Mouse (Mus musculus) hindbrain, embryonic 14.5 days (tissue): Measurements from ENCODE around the gene Spem2. TPM values are rescaled to one million over a fixed set of nuclear protein-coding genes. Genes with fewer than 3 reads are reported as not detected.

Source experiments
- ATAC-seq: fragments of 200-750 bp; cut with Nextera tagmentation; 2 replicates; pipeline ENCODE4 v1.8.0; 2017; ENCODE audit warnings: moderate number of reproducible peaks, mild to moderate bottlenecking, moderate TSS enrichment, moderate library complexity; ENCODE audit not compliant: low FRiP score
- DNase-seq: peaks from one replicate; pipeline ENCODE4 v3.0.0-alpha.2; 2015; ENCODE audit warnings: low spot score
- H3K27ac ChIP-seq: fragments of 300-500 bp; sonication (generic); 2 replicates; pipeline ENCODE4 v1.5.1; 2014; ENCODE audit warnings: mild to moderate bottlenecking, moderate library complexity
- H3K27me3 ChIP-seq: fragments of 300-500 bp; sonication (generic); 2 replicates; pipeline ENCODE4 v1.6.1; 2014; ENCODE audit warnings: mild to moderate bottlenecking, low read length, mixed read lengths; ENCODE audit not compliant: control insufficient read depth, insufficient read depth
- H3K36me3 ChIP-seq: fragments of 300-500 bp; sonication (generic); replicated peaks from 2 replicates; pipeline ENCODE4 v1.6.1; 2014; ENCODE audit not compliant: control insufficient read depth, insufficient read depth
- H3K4me1 ChIP-seq: fragments of 300-500 bp; sonication (generic); replicated peaks from 2 replicates; pipeline ENCODE4 v1.6.1; 2014; ENCODE audit warnings: antibody characterized with exemption, low read length, mixed read lengths; ENCODE audit not compliant: control insufficient read depth, insufficient read depth
- H3K4me2 ChIP-seq: fragments of 300-500 bp; sonication (generic); replicated peaks from 2 replicates; pipeline ENCODE4 v1.6.1; 2014; ENCODE audit warnings: mild to moderate bottlenecking, moderate library complexity
- H3K4me3 ChIP-seq: fragments of 300-500 bp; sonication (generic); replicated peaks from 2 replicates; pipeline ENCODE4 v1.5.1; 2014; ENCODE audit warnings: mild to moderate bottlenecking, low read length
- H3K9ac ChIP-seq: fragments of 300-500 bp; sonication (generic); 2 replicates; pipeline ENCODE4 v1.6.1; 2014
- H3K9me3 ChIP-seq: fragments of 300-500 bp; sonication (generic); 2 replicates; pipeline ENCODE4 v1.6.1; 2016; ENCODE audit warnings: low read length; ENCODE audit not compliant: control insufficient read depth
- WGBS: fragments of 180-500 bp; shearing (Covaris S2); extraction: QIAGEN DNeasy Blood & Tissue Kit; methylation state at CpG from one replicate; pipeline ENCODE4 v1.1.7; 2014; 5-methylcytosine and 5-hydroxymethylcytosine counted together
- polyA plus RNA-seq: library from polyadenylated mRNA; unstranded; fragments of >200 nt; fragmentation: Nextera tagmentation; extraction: Ambion mirVana; gene quantifications from 2 replicates; pipeline ENCODE4 v1.2.1, GENCODE M21; 2014

The Spem2 gene
- polyA plus RNA-seq, 1 experiment from 2014 or later = not detected

- Histone ChIP-seq H3K27me3 (peaks cover 14% of the 10 kb centered on the region), H3K36me3 (no peaks in the 10 kb centered on the region), H3K9me3 (no peaks in the 10 kb centered on the region), H3K4me2 (no peak overlapping the region), H3K4me1 (no peaks in the 10 kb centered on the region; the same call in 1 of the 2 replicates), H3K4me3 (no peak overlapping the region), H3K27ac (no peak overlapping the region), H3K9ac (no peak overlapping the region)
- WGBS = 67% methylated on average over 5 of the region's 5 CpGs
- ATAC-seq (no peak), DNase-seq (no peak)
These were observed 24.8 kb downstream of the Spem2 start for GRCm38 (mm10) chr11:69793429-69793828.

GRCm38 (mm10) chr11:69791420-69791819 is 26.8 kb downstream of the Spem2 start:
- 74% methylated on average over 5 of the region's 5 CpGs for WGBS
- Histone ChIP-seq H3K9ac (no peak overlapping the region), H3K4me3 (no peak overlapping the region), H3K4me2 (no peak overlapping the region), H3K36me3 (no peaks in the 10 kb centered on the region), H3K27me3 (peaks cover 8% of the 10 kb centered on the region), H3K27ac (no peak overlapping the region), H3K4me1 (no peaks in the 10 kb centered on the region; the same call in 1 of the 2 replicates), H3K9me3 (no peaks in the 10 kb centered on the region)
- DNase-seq = no peak
- ATAC-seq = no peak

GRCm38 (mm10) chr11:69789431-69789830 is 28.8 kb downstream of the Spem2 start:
- 70% methylated on average over 5 of the region's 5 CpGs for WGBS
- no peak overlapping the region for H3K9ac ChIP-seq
- H3K27ac ChIP-seq = no peak overlapping the region
- no peak overlapping the region for H3K4me2 ChIP-seq
- no peaks in the 10 kb centered on the region; the same call in 1 of the 2 replicates for H3K27me3 ChIP-seq
- no peak for DNase-seq
- ATAC-seq = no peak
- no peaks in the 10 kb centered on the region for H3K4me1 ChIP-seq
- no peaks in the 10 kb centered on the region for H3K36me3 ChIP-seq
- no peaks in the 10 kb centered on the region for H3K9me3 ChIP-seq
- H3K4me3 ChIP-seq = no peak overlapping the region

GRCm38 (mm10) chr11:69787306-69787705 is 31.0 kb downstream of the Spem2 start:
- Histone ChIP-seq H3K27me3 (no peaks in the 10 kb centered on the region), H3K4me2 (no peak overlapping the region), H3K9me3 (no peaks in the 10 kb centered on the region), H3K4me3 (no peak overlapping the region), H3K9ac (no peak overlapping the region), H3K27ac (no peak overlapping the region), H3K4me1 (no peaks in the 10 kb centered on the region), H3K36me3 (no peaks in the 10 kb centered on the region)
- 81% methylated on average over 5 of the region's 5 CpGs for WGBS
- DNase-seq (no peak), ATAC-seq (no peak)

- Histone ChIP-seq H3K36me3 (no peaks in the 10 kb centered on the region), H3K27me3 (no peaks in the 10 kb centered on the region), H3K9ac (no peak overlapping the region), H3K4me3 (no peak overlapping the region), H3K27ac (no peak overlapping the region), H3K4me2 (no peak overlapping the region; the same call in 1 of the 2 replicates), H3K9me3 (no peaks in the 10 kb centered on the region), H3K4me1 (no peaks in the 10 kb centered on the region)
- no peak for ATAC-seq
- 52% methylated on average over 15 of the region's 15 CpGs for WGBS
- DNase-seq = no peak
These were observed 33.4 kb downstream of the Spem2 start for GRCm38 (mm10) chr11:69784793-69785272.

- H3K4me2 ChIP-seq = no peak overlapping the region
- H3K9ac ChIP-seq = no peak overlapping the region
- no peaks in the 10 kb centered on the region for H3K4me1 ChIP-seq
- H3K9me3 ChIP-seq = no peaks in the 10 kb centered on the region
- 31% methylated on average over 4 of the region's 4 CpGs for WGBS
- H3K27me3 ChIP-seq = no peaks in the 10 kb centered on the region
- ATAC-seq = no peak
- H3K36me3 ChIP-seq = peaks cover 8% of the 10 kb centered on the region; the same call in 1 of the 2 replicates
- no peak overlapping the region for H3K27ac ChIP-seq
- H3K4me3 ChIP-seq = no peak overlapping the region
- DNase-seq = no peak
These were observed 36.4 kb downstream of the Spem2 start for GRCm38 (mm10) chr11:69781828-69782227.

GRCm38 (mm10) chr11:69778985-69779384 is 39.3 kb downstream of the Spem2 start:
- Histone ChIP-seq H3K9me3 (no peaks in the 10 kb centered on the region), H3K9ac (no peak overlapping the region)

GRCm38 (mm10) chr11:69778258-69778982 is 39.8 kb downstream of the Spem2 start:
- no peaks in the 10 kb centered on the region for H3K9me3 ChIP-seq
- DNase-seq (no peak), ATAC-seq (no peak)
- H3K27me3 ChIP-seq = no peaks in the 10 kb centered on the region
- H3K36me3 ChIP-seq = peaks cover 20% of the 10 kb centered on the region; the same call in 1 of the 2 replicates
- no peaks in the 10 kb centered on the region for H3K4me1 ChIP-seq
- H3K4me2 ChIP-seq = no peak overlapping the region
- no peak overlapping the region for H3K9ac ChIP-seq
- no peak overlapping the region for H3K4me3 ChIP-seq
- 66% methylated on average over 23 of the region's 23 CpGs for WGBS
- no peak overlapping the region for H3K27ac ChIP-seq

More at GRCm38 (mm10) chr11:69778985-69779384, 39.3 kb downstream of the Spem2 start:
- ATAC-seq = no peak
- H3K27me3 ChIP-seq = no peaks in the 10 kb centered on the region
- WGBS = 41% methylated on average over 7 of the region's 7 CpGs
- H3K27ac ChIP-seq = no peak overlapping the region
- DNase-seq = no peak
- no peaks in the 10 kb centered on the region for H3K4me1 ChIP-seq
- no peak overlapping the region for H3K4me2 ChIP-seq
- H3K4me3 ChIP-seq = no peak overlapping the region
- peaks cover 20% of the 10 kb centered on the region; the same call in 1 of the 2 replicates for H3K36me3 ChIP-seq

- no peaks in the 10 kb centered on the region for H3K27me3 ChIP-seq
- DNase-seq = no peak
- 60% methylated on average over 26 of the region's 26 CpGs for WGBS
- H3K27ac ChIP-seq = no peak overlapping the region
- peaks cover 20% of the 10 kb centered on the region; the same call in 1 of the 2 replicates for H3K36me3 ChIP-seq
- no peak overlapping the region for H3K9ac ChIP-seq
- no peaks in the 10 kb centered on the region for H3K9me3 ChIP-seq
- no peak overlapping the region for H3K4me2 ChIP-seq
- H3K4me3 ChIP-seq = no peak overlapping the region
- no peaks in the 10 kb centered on the region for H3K4me1 ChIP-seq
- no peak for ATAC-seq
These were observed 40.6 kb downstream of the Spem2 start for GRCm38 (mm10) chr11:69777504-69778257.
